Mouse (Mus musculus) bone marrow macrophage, adult 2 months (primary cell): Measurements from ENCODE around the gene Cnn1. TPM values are rescaled to one million over a fixed set of nuclear protein-coding genes. Genes with fewer than 3 reads are reported as not detected.
"Not testable (repeated sequence)": the region's sequence is repeated elsewhere in the genome, so short reads cannot be mapped to it uniquely, and the experiment has no call there.

ENCODE experiments used
- H3K27ac ChIP-seq: 2 replicates; pipeline ENCODE4 v1.5.1; 2012; ENCODE audit warnings: low read depth, low read length; ENCODE audit not compliant: insufficient read depth
- H3K4me1 ChIP-seq: 2 replicates; pipeline ENCODE4 v1.6.1; 2012; ENCODE audit warnings: low read length; ENCODE audit not compliant: control insufficient read depth, insufficient read depth
- H3K4me3 ChIP-seq: 2 replicates; pipeline ENCODE4 v1.5.1; 2012; ENCODE audit warnings: mild to moderate bottlenecking, low read length, moderate library complexity; ENCODE audit not compliant: insufficient read depth
- CTCF ChIP-seq: IDR thresholded peaks from 2 replicates; pipeline ENCODE4 v1.5.1; 2012; ENCODE audit warnings: low read depth, mild to moderate bottlenecking, low read length, moderate library complexity
- POLR2A ChIP-seq: IDR thresholded peaks from 2 replicates; pipeline ENCODE4 v1.6.1; 2012; ENCODE audit warnings: mild to moderate bottlenecking, low read depth, low read length, borderline replicate concordance
- polyA plus RNA-seq: library from polyadenylated mRNA; stranded (reverse); fragments of >200 nt; gene quantifications from 2 replicates; pipeline ENCODE4 v1.2.4, GENCODE M21; 2012; ENCODE audit not compliant: missing spikeins, insufficient read depth, insufficient read length

The Cnn1 gene
- polyA plus RNA-seq, 1 experiment: 1.6 TPM

DNA sequence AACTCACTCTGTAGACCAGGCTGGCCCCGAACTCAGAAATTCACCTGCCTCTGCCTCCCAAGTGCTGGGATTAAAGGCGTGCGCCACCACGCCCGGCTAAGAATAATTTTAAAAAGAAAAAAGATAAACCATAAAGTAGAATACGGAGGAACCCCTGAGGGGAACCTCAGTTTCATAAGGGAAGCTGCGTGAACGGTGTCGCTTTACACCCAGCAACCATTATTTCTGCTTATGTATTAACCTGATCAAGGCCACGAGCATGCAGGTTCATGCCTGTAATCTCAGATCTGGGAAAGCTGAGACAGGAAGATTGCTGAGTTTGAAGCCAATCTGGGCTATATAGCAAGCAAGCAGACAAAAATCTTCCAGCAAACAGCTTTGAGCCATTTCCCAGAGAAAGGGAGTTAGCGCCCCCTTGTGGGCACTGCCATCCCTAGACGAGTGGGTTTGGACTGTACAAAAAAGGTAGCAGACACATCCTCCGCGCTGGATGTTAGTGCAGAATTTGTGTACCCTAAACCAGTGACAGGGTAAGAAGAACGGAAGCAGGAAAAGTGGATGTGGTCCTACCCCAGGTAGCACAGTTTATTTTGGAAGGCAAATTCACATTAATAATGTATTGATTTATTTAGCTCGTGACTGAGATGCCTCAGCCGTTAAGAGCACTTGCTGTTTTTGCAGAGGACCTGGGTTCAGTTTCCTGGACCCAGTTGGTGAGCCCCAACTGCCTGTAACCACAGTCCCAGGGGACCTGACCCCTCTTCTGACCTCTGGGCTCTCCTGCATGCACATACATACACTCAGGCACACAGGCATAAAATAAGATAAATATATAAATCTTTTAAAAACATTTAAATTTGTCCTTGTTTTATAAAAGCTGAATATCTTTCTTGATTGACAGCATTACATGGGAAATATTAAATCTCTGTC, 44.4 kb downstream of the Cnn1 start:
- TF ChIP-seq POLR2A (no peak), CTCF (peak; percentile 87)
- H3K4me1 ChIP-seq: peaks cover 2% of the 10 kb centered on the region; the same call in 1 of the 2 replicates
- peak overlapping the region; percentile 29; the same call in 1 of the 2 replicates for H3K4me3 ChIP-seq
- no peak overlapping the region for H3K27ac ChIP-seq

DNA sequence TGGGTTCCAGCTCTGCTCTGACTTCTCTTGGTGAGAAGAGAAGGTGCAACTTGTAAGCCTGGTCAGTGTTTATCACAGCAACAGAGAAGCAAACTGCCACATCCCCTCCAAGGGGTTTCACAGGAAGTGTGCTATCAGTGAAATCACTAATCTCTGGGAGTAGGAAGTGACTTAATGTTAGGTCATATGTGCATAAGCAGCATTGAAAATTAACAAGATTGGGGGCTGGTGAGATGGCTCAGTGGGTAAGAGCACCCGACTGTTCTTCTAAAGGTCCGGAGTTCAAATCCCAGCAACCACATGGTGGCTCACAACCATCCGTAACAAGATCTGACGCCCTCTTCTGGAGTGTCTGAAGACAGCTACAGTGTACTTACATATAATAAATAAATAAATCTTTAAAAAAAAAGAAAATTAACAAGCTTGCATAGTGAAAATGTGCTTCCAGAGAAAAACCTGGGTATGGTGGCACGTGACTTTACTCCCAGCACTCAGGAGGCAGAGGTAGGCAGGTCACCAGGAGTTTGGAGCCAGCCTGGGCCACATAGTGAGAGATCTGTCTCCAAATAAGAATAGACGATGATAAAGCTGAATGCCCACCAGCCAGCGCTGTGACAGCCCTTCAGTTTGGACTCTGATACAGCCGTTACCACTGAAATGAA, 45.4 kb downstream of the Cnn1 start:
- TF ChIP-seq CTCF (no peak), POLR2A (no peak)
- peaks cover 2% of the 10 kb centered on the region; the same call in 1 of the 2 replicates for H3K4me1 ChIP-seq
- no peak overlapping the region for H3K4me3 ChIP-seq
- H3K27ac ChIP-seq: no peak overlapping the region

DNA sequence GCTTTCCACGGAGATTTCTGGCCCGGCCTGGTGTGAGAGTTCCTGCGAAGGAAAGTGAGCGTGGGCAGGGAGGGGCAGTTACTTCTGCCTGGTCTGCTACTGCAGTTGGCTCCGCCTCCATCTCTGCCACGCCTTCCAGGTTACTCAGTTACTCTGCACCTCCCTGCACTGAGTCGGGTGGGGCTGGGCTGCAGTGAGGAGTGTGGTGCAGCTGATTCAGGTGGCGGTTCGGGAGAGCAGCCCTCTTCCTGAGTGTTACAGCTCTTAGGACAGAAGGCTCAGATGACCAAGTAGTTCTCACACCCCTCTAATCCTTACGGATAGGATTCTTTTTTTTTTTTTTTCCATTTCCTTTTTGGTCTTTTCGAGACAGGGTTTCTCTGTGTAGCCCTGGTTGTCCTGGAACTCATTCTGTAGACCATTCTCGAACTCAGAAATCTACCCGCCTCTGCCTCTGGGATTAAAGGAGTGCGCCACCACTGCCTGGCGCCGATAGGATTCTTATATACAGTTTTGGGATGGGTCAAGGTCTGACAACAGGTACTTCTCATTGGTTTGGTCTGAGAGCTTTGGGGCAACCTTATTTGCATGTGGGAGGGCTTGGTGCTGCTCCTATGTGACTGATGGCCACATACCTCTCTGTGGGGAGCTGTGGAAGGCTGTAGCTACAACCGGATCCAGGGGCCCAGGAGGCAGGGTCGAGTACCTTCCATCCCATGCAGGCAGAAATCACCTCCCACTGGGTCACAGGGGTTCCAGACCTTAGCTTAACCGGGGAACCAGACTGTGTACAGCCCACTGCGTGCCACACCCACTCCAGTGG, 50.6 kb downstream of the Cnn1 start:
- Histone ChIP-seq H3K4me3 (no peak overlapping the region), H3K4me1 (peaks cover 5% of the 10 kb centered on the region), H3K27ac (no peak overlapping the region)
- no peak for TF ChIP-seq CTCF
- no peak for TF ChIP-seq POLR2A

DNA sequence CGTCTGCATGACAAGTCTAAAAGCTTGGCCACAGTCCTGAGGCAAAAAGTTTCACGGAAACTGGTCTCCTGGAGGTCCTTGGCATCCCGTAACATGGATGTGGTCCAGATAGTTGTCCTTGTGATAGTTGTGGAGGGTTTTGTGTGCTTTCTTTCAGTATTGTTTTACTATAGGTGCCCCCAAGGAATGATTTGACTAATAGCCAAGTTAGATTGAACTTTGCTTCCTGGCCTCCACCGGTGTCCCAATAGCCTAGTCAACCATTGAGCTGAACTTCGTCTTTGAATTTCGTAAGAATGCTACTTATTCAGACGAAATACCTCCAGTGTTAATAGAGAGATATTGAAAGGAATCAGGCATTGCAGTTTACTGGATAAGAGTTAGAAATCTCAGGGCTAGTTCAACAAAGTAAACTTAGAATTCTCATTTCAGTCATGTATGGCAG, 51.3 kb downstream of the Cnn1 start:
- H3K4me3 ChIP-seq, H3K27ac ChIP-seq, H3K4me1 ChIP-seq: not testable (repeated sequence)

DNA sequence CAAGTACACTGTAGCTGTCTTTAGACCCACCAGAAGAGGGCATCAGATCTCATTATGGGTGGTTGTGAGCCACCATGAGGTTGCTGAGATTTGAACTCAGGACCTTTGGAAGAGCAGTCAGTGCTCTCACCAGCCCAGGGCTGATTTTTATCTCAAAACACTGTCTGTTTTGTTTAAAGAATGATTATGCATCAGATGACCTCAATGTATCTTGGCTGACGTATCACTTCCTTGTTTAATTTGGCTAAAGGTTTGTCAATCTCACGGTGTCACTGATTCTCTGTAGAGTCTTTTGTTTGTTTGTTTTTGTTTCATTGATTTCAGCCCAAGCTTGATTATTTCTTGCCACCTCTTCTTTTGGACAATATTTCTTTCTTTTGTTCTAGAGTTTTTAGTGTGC, 51.9 kb downstream of the Cnn1 start:
- no peak for TF ChIP-seq POLR2A
- no peak for TF ChIP-seq CTCF

DNA sequence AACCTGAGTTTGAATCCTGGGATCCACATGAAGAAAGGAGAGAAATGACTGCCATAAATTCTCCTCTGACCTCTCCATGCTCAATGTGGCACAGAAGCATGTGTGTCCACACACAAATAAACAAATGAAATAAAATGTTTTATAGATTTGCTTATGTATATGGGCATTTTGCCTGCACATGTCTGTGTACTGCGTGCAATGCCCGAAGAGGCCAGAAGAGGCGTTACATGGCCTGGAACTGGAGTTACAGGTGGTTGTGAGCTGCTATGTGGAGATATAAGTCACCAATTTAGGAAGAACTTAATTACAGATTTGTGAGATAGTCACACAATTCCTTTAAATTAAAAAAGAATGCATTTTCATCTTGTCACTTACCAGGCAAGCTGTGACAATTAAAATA, 54.8 kb downstream of the Cnn1 start:
- Histone ChIP-seq H3K4me1 (peaks cover 14% of the 10 kb centered on the region), H3K4me3 (no peak overlapping the region), H3K27ac (no peak overlapping the region)
- TF ChIP-seq CTCF (no peak), POLR2A (no peak)

More for the DNA sequence above, 51.9 kb downstream of the Cnn1 start:
- Histone ChIP-seq H3K4me1 (peaks cover 8% of the 10 kb centered on the region), H3K27ac (no peak overlapping the region), H3K4me3 (no peak overlapping the region)

DNA sequence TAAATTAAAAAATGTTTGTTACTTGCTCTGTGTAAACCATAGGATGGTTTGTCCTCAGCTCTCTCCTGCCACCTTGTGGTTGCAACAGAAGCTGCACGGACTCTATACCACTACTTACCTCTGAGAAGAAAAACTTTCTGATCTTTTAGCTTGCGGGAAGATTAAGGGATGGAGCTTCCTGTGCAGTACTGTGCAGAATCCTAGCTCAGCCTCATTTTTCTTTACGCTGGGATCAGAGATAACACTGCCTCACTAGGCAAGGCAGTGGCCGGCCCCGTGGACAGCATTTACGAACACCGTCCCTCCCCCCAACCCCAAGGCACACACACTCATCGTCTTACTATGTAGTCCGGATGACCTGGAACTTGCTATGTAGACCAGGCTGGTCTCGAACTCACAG, 56.6 kb downstream of the Cnn1 start:
- H3K4me3 ChIP-seq: peak overlapping the region; percentile 23; the same call in 1 of the 2 replicates
- no peak overlapping the region for H3K27ac ChIP-seq
- H3K4me1 ChIP-seq: peaks cover 12% of the 10 kb centered on the region
- TF ChIP-seq POLR2A (no peak), CTCF (no peak)

DNA sequence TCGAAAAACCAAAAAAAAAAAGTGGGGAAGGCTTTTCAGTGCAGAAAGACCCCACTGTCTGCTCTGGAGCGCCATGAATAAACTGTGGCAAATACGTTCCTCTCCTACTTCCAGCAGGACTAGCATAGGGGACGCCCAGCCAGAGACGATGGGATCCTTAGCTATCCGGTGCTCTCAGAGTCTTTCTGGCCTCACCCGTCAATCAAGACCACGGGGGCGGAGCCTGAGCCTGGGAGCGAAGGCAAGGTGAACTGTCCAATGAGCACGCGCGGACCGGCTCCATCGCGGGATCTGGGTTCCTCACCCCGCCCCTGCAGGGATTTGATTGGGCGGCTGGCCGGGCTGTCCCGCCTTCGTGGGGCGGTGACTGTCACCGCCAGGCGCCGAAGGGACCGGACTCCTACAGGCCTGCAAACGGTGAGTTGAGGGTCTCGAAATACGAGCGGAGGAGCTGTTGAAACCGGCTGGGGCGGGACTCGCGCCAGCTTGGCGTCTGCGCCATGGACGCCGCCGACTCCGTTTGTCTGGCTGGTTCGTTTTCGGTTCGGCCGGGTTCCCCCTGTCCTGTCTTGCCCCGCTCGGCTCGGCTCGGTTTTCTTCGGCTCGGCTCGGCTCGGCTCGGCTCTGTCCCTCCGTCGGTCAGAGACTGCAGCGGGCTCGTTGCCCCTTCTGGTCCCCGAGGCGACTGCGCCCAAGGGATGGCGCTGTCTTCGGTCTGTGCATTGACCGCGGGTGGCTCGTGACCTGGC, 57.7 kb downstream of the Cnn1 start, which contains the start of gene Pigyl:
Gene Pigyl, plus strand, starts transcription at position 350 of the 749 bp plus-strand sequence.
- peak within 1 kb of the TSS; percentile 56; the same call in 1 of the 2 replicates for H3K27ac ChIP-seq
- peaks cover 9% of the 10 kb centered on the region for H3K4me1 ChIP-seq
- peak within 1 kb of the TSS; percentile 90 for H3K4me3 ChIP-seq
- TF ChIP-seq POLR2A (no peak), CTCF (no peak)

DNA sequence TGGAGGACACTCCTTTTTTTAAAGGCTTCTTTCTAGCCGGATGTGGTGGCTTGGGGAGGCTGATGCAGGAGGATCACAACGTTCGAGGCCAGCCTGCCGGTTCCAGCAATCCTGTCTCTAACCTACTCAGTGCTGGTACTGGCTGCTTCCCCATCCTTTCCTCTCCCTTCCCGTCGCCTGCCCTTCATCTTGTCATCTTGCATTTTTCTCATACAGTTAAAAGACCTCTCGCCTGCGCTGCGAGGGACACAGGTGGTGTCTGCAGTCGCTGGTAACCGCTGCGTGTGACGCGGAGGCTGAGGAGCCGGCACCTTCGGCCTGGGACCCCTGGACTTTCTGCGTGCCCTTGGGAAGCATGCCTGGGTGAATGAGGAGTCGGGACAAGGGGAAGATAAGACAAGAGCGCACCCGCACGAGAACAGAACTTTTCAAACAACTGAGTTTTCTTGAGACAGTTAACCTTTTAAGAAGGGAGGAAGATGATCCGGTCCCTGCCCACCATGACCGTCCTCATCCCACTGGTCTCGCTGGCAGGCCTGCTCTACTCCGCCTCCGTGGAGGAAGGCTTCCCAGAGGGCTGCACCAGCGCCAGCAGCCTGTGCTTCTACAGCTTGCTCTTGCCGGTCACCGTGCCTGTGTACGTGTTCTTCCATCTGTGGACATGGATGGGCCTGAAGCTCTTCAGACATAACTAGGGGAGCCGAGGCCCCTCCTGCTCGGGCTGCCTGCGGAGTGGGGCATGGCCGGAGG, 58.7 kb downstream of the Cnn1 start:
- Histone ChIP-seq H3K4me1 (peaks cover 9% of the 10 kb centered on the region), H3K27ac (no peak overlapping the region), H3K4me3 (peak overlapping the region; percentile 90)
- no peak for TF ChIP-seq POLR2A
- no peak for TF ChIP-seq CTCF

Other genes with a start within 250 kb of the Cnn1 start
- gene Dock6, start 246.6 kb upstream of the Cnn1 start, polyA plus RNA-seq: 8.7 and 16.2 TPM in 2 replicates
- gene Rab3d, start 181.0 kb upstream of the Cnn1 start, polyA plus RNA-seq: 26.9 and 32.4 TPM in 2 replicates
- 4.3 and 5.1 TPM in 2 replicates for gene Ccdc159, start 171.7 kb upstream of the Cnn1 start, polyA plus RNA-seq
- gene Tmem205, start 171.7 kb upstream of the Cnn1 start, polyA plus RNA-seq: 57.2 and 63.0 TPM in 2 replicates
- 5.8 and 6.0 TPM in 2 replicates for gene Plppr2, start 162.2 kb upstream of the Cnn1 start, polyA plus RNA-seq
- gene Swsap1, start 143.5 kb upstream of the Cnn1 start, polyA plus RNA-seq: 4.2 and 5.7 TPM in 2 replicates
- 1.1 and 1.4 TPM in 2 replicates for gene Epor, start 135.7 kb upstream of the Cnn1 start, polyA plus RNA-seq
- 5.2 and 9.5 TPM in 2 replicates for gene Rgl3, start 109.8 kb upstream of the Cnn1 start, polyA plus RNA-seq
- 1.5 TPM in 1 of 2 replicates, not detected in the other for gene Ccdc151, start 96.6 kb upstream of the Cnn1 start, polyA plus RNA-seq
- gene Prkcsh, start 96.4 kb upstream of the Cnn1 start, polyA plus RNA-seq: 64.1 and 65.9 TPM in 2 replicates
- gene Elavl3, start 47.2 kb upstream of the Cnn1 start, polyA plus RNA-seq: 0.19 TPM in 1 of 2 replicates, not detected in the other
- gene Gm49318, start 28.0 kb upstream of the Cnn1 start, polyA plus RNA-seq: not detected in 2 replicates
- gene Zfp653, start 27.8 kb upstream of the Cnn1 start, polyA plus RNA-seq: 9.5 and 10.3 TPM in 2 replicates
- gene Ecsit, start 13.8 kb upstream of the Cnn1 start, polyA plus RNA-seq: 5.7 and 7.0 TPM in 2 replicates
- 56.4 and 62.3 TPM in 2 replicates for gene Elof1, start 18.0 kb downstream of the Cnn1 start, polyA plus RNA-seq
- gene Acp5, start 36.5 kb downstream of the Cnn1 start, polyA plus RNA-seq: 9.9 and 12.3 TPM in 2 replicates
- 19.5 and 22.5 TPM in 2 replicates for gene Pigyl, start 57.6 kb downstream of the Cnn1 start, polyA plus RNA-seq
- not detected in 2 replicates for gene Zfp872, start 88.9 kb downstream of the Cnn1 start, polyA plus RNA-seq
- 19.4 and 26.0 TPM in 2 replicates for gene Zfp809, start 126.5 kb downstream of the Cnn1 start, polyA plus RNA-seq
- gene Zfp599, start 160.7 kb downstream of the Cnn1 start, polyA plus RNA-seq: 0.31 TPM in 1 of 2 replicates, not detected in the other
- gene Zfp810, start 208.4 kb downstream of the Cnn1 start, polyA plus RNA-seq: 10.7 TPM in 2 replicates